Mouse (Mus musculus): ENCODE results near the gene Olfr893. TPM values are rescaled to one million over a fixed set of nuclear protein-coding genes. Genes with fewer than 3 reads are reported as not detected.

Olfr893 gene
- polyA plus RNA-seq (2014; fragmentation: Illumina TruSeq; extraction: RNeasy Lipid Tissue Mini Kit (QIAGEN cat#74804); ENCODE audit: low read depth, low replicate concordance) = not detected

GRCm38 (mm10) chr9:38208065-38208464 lies at the start of gene Olfr893:
TSS of gene Olfr893 (plus strand) at chr9:38208365.

GRCm38 (mm10) chr9:38180721-38181120 lies 27.4 kb upstream of the Olfr893 start, which contains the start of gene Olfr891:
TSS of gene Olfr891 (minus strand) at chr9:38180821.

GRCm38 (mm10) chr9:38217755-38218154 lies 9.6 kb downstream of the Olfr893 start, which contains the start of gene Olfr894:
TSS of gene Olfr894 (plus strand) at chr9:38218055.

GRCm38 (mm10) chr9:38252474-38252873 lies 44.3 kb downstream of the Olfr893 start, which contains the start of gene Olfr143:
TSS of gene Olfr143 (plus strand) at chr9:38252774.

Other genes starting within 250 kb of the Olfr893 start
- gene Olfr881, start 216.5 kb upstream of the Olfr893 start, polyA plus RNA-seq (2014; fragmentation: Illumina TruSeq; extraction: RNeasy Lipid Tissue Mini Kit (QIAGEN cat#74804); ENCODE audit: low read depth, low replicate concordance) = not detected
- gene Olfr883, start 182.6 kb upstream of the Olfr893 start, polyA plus RNA-seq (2014; fragmentation: Illumina TruSeq; extraction: RNeasy Lipid Tissue Mini Kit (QIAGEN cat#74804); ENCODE audit: low read depth, low replicate concordance) = not detected
- not detected for gene Olfr884, start 161.8 kb upstream of the Olfr893 start, polyA plus RNA-seq (2014; fragmentation: Illumina TruSeq; extraction: RNeasy Lipid Tissue Mini Kit (QIAGEN cat#74804); ENCODE audit: low read depth, low replicate concordance)
- not detected for gene Olfr885, start 147.0 kb upstream of the Olfr893 start, polyA plus RNA-seq (2014; fragmentation: Illumina TruSeq; extraction: RNeasy Lipid Tissue Mini Kit (QIAGEN cat#74804); ENCODE audit: low read depth, low replicate concordance)
- 0.03 TPM for gene Olfr887, start 124.3 kb upstream of the Olfr893 start, polyA plus RNA-seq (2014; fragmentation: Illumina TruSeq; extraction: RNeasy Lipid Tissue Mini Kit (QIAGEN cat#74804); ENCODE audit: low read depth, low replicate concordance)
- gene Olfr888, start 100.2 kb upstream of the Olfr893 start, polyA plus RNA-seq (2014; fragmentation: Illumina TruSeq; extraction: RNeasy Lipid Tissue Mini Kit (QIAGEN cat#74804); ENCODE audit: low read depth, low replicate concordance) = not detected
- not detected for gene Olfr889, start 93.2 kb upstream of the Olfr893 start, polyA plus RNA-seq (2014; fragmentation: Illumina TruSeq; extraction: RNeasy Lipid Tissue Mini Kit (QIAGEN cat#74804); ENCODE audit: low read depth, low replicate concordance)
- not detected for gene Olfr890, start 65.8 kb upstream of the Olfr893 start, polyA plus RNA-seq (2014; fragmentation: Illumina TruSeq; extraction: RNeasy Lipid Tissue Mini Kit (QIAGEN cat#74804); ENCODE audit: low read depth, low replicate concordance)
- not detected for gene Olfr891, start 27.5 kb upstream of the Olfr893 start, polyA plus RNA-seq (2014; fragmentation: Illumina TruSeq; extraction: RNeasy Lipid Tissue Mini Kit (QIAGEN cat#74804); ENCODE audit: low read depth, low replicate concordance)
- gene Olfr894, start 9.7 kb downstream of the Olfr893 start, polyA plus RNA-seq (2014; fragmentation: Illumina TruSeq; extraction: RNeasy Lipid Tissue Mini Kit (QIAGEN cat#74804); ENCODE audit: low read depth, low replicate concordance) = not detected
- not detected for gene Olfr143, start 44.4 kb downstream of the Olfr893 start, polyA plus RNA-seq (2014; fragmentation: Illumina TruSeq; extraction: RNeasy Lipid Tissue Mini Kit (QIAGEN cat#74804); ENCODE audit: low read depth, low replicate concordance)
- not detected for gene Olfr895, start 59.5 kb downstream of the Olfr893 start, polyA plus RNA-seq (2014; fragmentation: Illumina TruSeq; extraction: RNeasy Lipid Tissue Mini Kit (QIAGEN cat#74804); ENCODE audit: low read depth, low replicate concordance)
- 1.8 TPM for gene Olfr896-ps1, start 82.7 kb downstream of the Olfr893 start, polyA plus RNA-seq (2014; fragmentation: Illumina TruSeq; extraction: RNeasy Lipid Tissue Mini Kit (QIAGEN cat#74804); ENCODE audit: low read depth, low replicate concordance)
- gene Olfr25, start 120.7 kb downstream of the Olfr893 start, polyA plus RNA-seq (2014; fragmentation: Illumina TruSeq; extraction: RNeasy Lipid Tissue Mini Kit (QIAGEN cat#74804); ENCODE audit: low read depth, low replicate concordance) = 0.80 TPM
- gene Olfr898, start 140.0 kb downstream of the Olfr893 start, polyA plus RNA-seq (2014; fragmentation: Illumina TruSeq; extraction: RNeasy Lipid Tissue Mini Kit (QIAGEN cat#74804); ENCODE audit: low read depth, low replicate concordance) = 0.17 TPM
- gene Olfr250, start 158.5 kb downstream of the Olfr893 start, polyA plus RNA-seq (2014; fragmentation: Illumina TruSeq; extraction: RNeasy Lipid Tissue Mini Kit (QIAGEN cat#74804); ENCODE audit: low read depth, low replicate concordance) = not detected
- not detected for gene Olfr251, start 168.7 kb downstream of the Olfr893 start, polyA plus RNA-seq (2014; fragmentation: Illumina TruSeq; extraction: RNeasy Lipid Tissue Mini Kit (QIAGEN cat#74804); ENCODE audit: low read depth, low replicate concordance)
- not detected for gene Olfr147, start 193.3 kb downstream of the Olfr893 start, polyA plus RNA-seq (2014; fragmentation: Illumina TruSeq; extraction: RNeasy Lipid Tissue Mini Kit (QIAGEN cat#74804); ENCODE audit: low read depth, low replicate concordance)
- not detected for gene Olfr901, start 221.1 kb downstream of the Olfr893 start, polyA plus RNA-seq (2014; fragmentation: Illumina TruSeq; extraction: RNeasy Lipid Tissue Mini Kit (QIAGEN cat#74804); ENCODE audit: low read depth, low replicate concordance)
- gene Olfr902, start 239.3 kb downstream of the Olfr893 start, polyA plus RNA-seq (2014; fragmentation: Illumina TruSeq; extraction: RNeasy Lipid Tissue Mini Kit (QIAGEN cat#74804); ENCODE audit: low read depth, low replicate concordance) = not detected

Data from testis, adult 10 weeks (tissue).